Mouse (Mus musculus) embryonic stem cell, embryonic (primary cell): ENCODE measurements at regions not wholly inside any gene's neighbourhood (a gene's known extent, or its start where the extent isn't known, plus 50 kb on each side); places are given as distances from the start of the nearest gene placed in this dataset.
"Not testable (repeated sequence)": the region's sequence is repeated elsewhere in the genome, so short reads cannot be mapped to it uniquely, and the experiment has no call there.

Source experiments
- CTCF ChIA-PET, 4 experiments: fragments of 300-600 bp in 2 of 4; fragments of 350-600 bp in 2 of 4; sonication (Branson Sonifier 250); formaldehyde crosslinking; loops; one replicate each; lab custom pipeline; 2022; ENCODE audit warnings: inconsistent platforms in 2 of 4; lab: Charles Lee
- POLR2A ChIA-PET, 4 experiments: fragments of 300-600 bp in 2 of 4; fragments of 350-600 bp in 2 of 4; sonication (Branson Sonifier 250); formaldehyde crosslinking; loops; one replicate each; lab custom pipeline; 2022; ENCODE audit warnings: antibody characterized with exemption in 4 of 4, inconsistent platforms in 1 of 4; lab: Charles Lee

GRCm38 (mm10) chr10:22460386-22460785, 100.0 kb downstream of the Raet1d start:
- POLR2A ChIA-PET, CTCF ChIA-PET: not testable (repeated sequence)

GRCm38 (mm10) chr10:22460818-22461479, 100.6 kb downstream of the Raet1d start:
- POLR2A ChIA-PET: interaction anchor here in 2 of 4 experiments (0.6 kb wide), 2 partner anchors 445 to 1435 kb away, joined by 3 to 4 read pairs; no protein-coding TSS in a partner anchor
- CTCF ChIA-PET: not testable (repeated sequence)

- POLR2A ChIA-PET: interaction anchor here in 2 of 4 experiments (0.6 kb wide), 2 partner anchors 445 to 1436 kb away, joined by 3 to 4 read pairs; no protein-coding TSS in a partner anchor
- CTCF ChIA-PET: not testable (repeated sequence)
Measured at GRCm38 (mm10) chr10:22461480-22462050, 101.2 kb downstream of the Raet1d start.

- ChIA-PET CTCF (interaction anchor here in 1 of 4 experiments (0.6 kb wide), 1 partner anchor 116 kb away, joined by 4 read pairs; no protein-coding TSS in a partner anchor), POLR2A (interaction anchor here in 1 of 4 experiments (0.7 kb wide), 1 partner anchor 116 kb away, joined by 3 read pairs; no protein-coding TSS in a partner anchor)
Measured at GRCm38 (mm10) chr10:22471722-22472330, 111.5 kb downstream of the Raet1d start.

GRCm38 (mm10) chr10:22479860-22480259, 119.5 kb downstream of the Raet1d start:
- CTCF ChIA-PET: interaction anchor here in 1 of 4 experiments (1.4 to 2.3 kb wide), 2 partner anchors 96 to 100 kb away, joined by 5 to 21 read pairs; no protein-coding TSS in a partner anchor

GRCm38 (mm10) chr10:22487071-22487470, 126.7 kb downstream of the Raet1d start:
- POLR2A ChIA-PET, CTCF ChIA-PET: not testable (repeated sequence)

More at GRCm38 (mm10) chr10:22479860-22480259, 119.5 kb downstream of the Raet1d start:
- POLR2A ChIA-PET: not testable (repeated sequence)

GRCm38 (mm10) chr10:22491806-22492347, 131.5 kb downstream of the Raet1d start:
- POLR2A ChIA-PET, CTCF ChIA-PET: not testable (repeated sequence)

GRCm38 (mm10) chr10:22495975-22496496, 135.7 kb downstream of the Raet1d start:
- ChIA-PET CTCF (no interaction called here), POLR2A (no interaction called here)
